Mouse (Mus musculus): ENCODE measurements around the gene Blvra. TPM values are rescaled to one million over a fixed set of nuclear protein-coding genes. Genes with fewer than 3 reads are reported as not detected.

Blvra gene
- polyA plus RNA-seq, 2 experiments: 24.6 to 51.4 TPM

- H3K9ac ChIP-seq (ENCODE audit: low read depth, low read length, severe bottlenecking): no peak overlapping the region
- no peak overlapping the region for H3K4me2 ChIP-seq (replicated peaks; ENCODE audit: low read depth, low read length, severe bottlenecking)
- TF ChIP-seq POLR2A (IDR thresholded peaks at IDR 0.05; ENCODE audit: borderline replicate concordance, extremely low read depth, insufficient read depth, insufficient read length): no peak
- no peaks in the 10 kb centered on the region for H3K9me3 ChIP-seq (ENCODE audit: control insufficient read depth, low read length)
- ATAC-seq (ENCODE audit: low FRiP score, low read depth) (no peak), DNase-seq (ENCODE audit: low spot score) (no peak)
- no peak overlapping the region for H3K27ac ChIP-seq (replicated peaks; ENCODE audit: low read depth, low read length)
- no peak overlapping the region for H3K4me3 ChIP-seq (replicated peaks; ENCODE audit: low read length)
- H3K27me3 ChIP-seq (ENCODE audit: control insufficient read depth, insufficient read depth, low read length): no peaks in the 10 kb centered on the region
- WGBS: 98% methylated on average over 7 of the region's 7 CpGs
- H3K4me1 ChIP-seq (ENCODE audit: control insufficient read depth, insufficient read depth, low read length): peaks cover 15% of the 10 kb centered on the region
- peaks cover 16% of the 10 kb centered on the region; the same call in 1 of the 2 replicates for H3K36me3 ChIP-seq (ENCODE audit: control insufficient read depth, insufficient read depth, low read length)
Observed at GRCm38 (mm10) chr2:127140011-127140410, 69.5 kb downstream of the Blvra start.

- no peak overlapping the region for H3K27ac ChIP-seq (replicated peaks; ENCODE audit: low read depth, low read length)
- DNase-seq (ENCODE audit: low spot score): no peak
- ATAC-seq (ENCODE audit: low FRiP score, low read depth): no peak
- no peak for TF ChIP-seq POLR2A (IDR thresholded peaks at IDR 0.05; ENCODE audit: borderline replicate concordance, extremely low read depth, insufficient read depth, insufficient read length)
- H3K27me3 ChIP-seq (ENCODE audit: control insufficient read depth, insufficient read depth, low read length): no peaks in the 10 kb centered on the region
- WGBS: 84% methylated on average over 10 of the region's 10 CpGs
- peaks cover 16% of the 10 kb centered on the region; the same call in 1 of the 2 replicates for H3K36me3 ChIP-seq (ENCODE audit: control insufficient read depth, insufficient read depth, low read length)
- H3K9ac ChIP-seq (ENCODE audit: low read depth, low read length, severe bottlenecking): no peak overlapping the region
- peaks cover 10% of the 10 kb centered on the region for H3K4me1 ChIP-seq (ENCODE audit: control insufficient read depth, insufficient read depth, low read length)
- no peaks in the 10 kb centered on the region for H3K9me3 ChIP-seq (ENCODE audit: control insufficient read depth, low read length)
- H3K4me3 ChIP-seq (replicated peaks; ENCODE audit: low read length): peak overlapping the region; percentile 54; the same call in 1 of the 2 replicates
- peak overlapping the region; percentile 59 for H3K4me2 ChIP-seq (replicated peaks; ENCODE audit: low read depth, low read length, severe bottlenecking)
Observed at GRCm38 (mm10) chr2:127142031-127142430, 71.6 kb downstream of the Blvra start.

- H3K4me2 ChIP-seq (replicated peaks; ENCODE audit: low read depth, low read length, severe bottlenecking): peak overlapping the region; percentile 59
- peak overlapping the region; percentile 62 for H3K9ac ChIP-seq (ENCODE audit: low read depth, low read length, severe bottlenecking)
- H3K4me1 ChIP-seq (ENCODE audit: control insufficient read depth, insufficient read depth, low read length): peaks cover 6% of the 10 kb centered on the region
- 15% methylated on average over 6 of the region's 6 CpGs for WGBS
- no peak for ATAC-seq (ENCODE audit: low FRiP score, low read depth)
- H3K27ac ChIP-seq (replicated peaks; ENCODE audit: low read depth, low read length): no peak overlapping the region
- H3K9me3 ChIP-seq (ENCODE audit: control insufficient read depth, low read length): no peaks in the 10 kb centered on the region
- H3K4me3 ChIP-seq (replicated peaks; ENCODE audit: low read length): peak overlapping the region; percentile 54
- no peak for DNase-seq (ENCODE audit: low spot score)
- no peaks in the 10 kb centered on the region for H3K27me3 ChIP-seq (ENCODE audit: control insufficient read depth, insufficient read depth, low read length)
- TF ChIP-seq POLR2A (IDR thresholded peaks at IDR 0.05; ENCODE audit: borderline replicate concordance, extremely low read depth, insufficient read depth, insufficient read length): no peak
- peaks cover 16% of the 10 kb centered on the region; the same call in 1 of the 2 replicates for H3K36me3 ChIP-seq (ENCODE audit: control insufficient read depth, insufficient read depth, low read length)
Observed at GRCm38 (mm10) chr2:127142577-127143157, 72.2 kb downstream of the Blvra start.

- H3K4me3 ChIP-seq (replicated peaks; ENCODE audit: low read length): peak within 1 kb of the TSS; percentile 54
- peaks cover 6% of the 10 kb centered on the region for H3K4me1 ChIP-seq (ENCODE audit: control insufficient read depth, insufficient read depth, low read length)
- peaks cover 16% of the 10 kb centered on the region; the same call in 1 of the 2 replicates for H3K36me3 ChIP-seq (ENCODE audit: control insufficient read depth, insufficient read depth, low read length)
- H3K9me3 ChIP-seq (ENCODE audit: control insufficient read depth, low read length): no peaks in the 10 kb centered on the region
- TF ChIP-seq POLR2A (IDR thresholded peaks at IDR 0.05; ENCODE audit: borderline replicate concordance, extremely low read depth, insufficient read depth, insufficient read length): 0 out of 2 replicates have a peak, but pooled peaks have one; percentile 50
- no peak within 1 kb of the TSS for H3K27ac ChIP-seq (replicated peaks; ENCODE audit: low read depth, low read length)
- peak within 1 kb of the TSS; percentile 59 for H3K4me2 ChIP-seq (replicated peaks; ENCODE audit: low read depth, low read length, severe bottlenecking)
- 4% methylated on average over 31 of the region's 31 CpGs for WGBS
- peak; percentile 86 for ATAC-seq (ENCODE audit: low FRiP score, low read depth)
- no peaks in the 10 kb centered on the region for H3K27me3 ChIP-seq (ENCODE audit: control insufficient read depth, insufficient read depth, low read length)
- peak; percentile 65 for DNase-seq (ENCODE audit: low spot score)
- H3K9ac ChIP-seq (ENCODE audit: low read depth, low read length, severe bottlenecking): peak within 1 kb of the TSS; percentile 62
Observed at GRCm38 (mm10) chr2:127143158-127144063, 72.9 kb downstream of the Blvra start, which contains the start of gene Itpripl1. TSS of gene Itpripl1 (minus strand) at chr2:127143442.

- WGBS: 75% methylated on average over 3 of the region's 3 CpGs
Observed at GRCm38 (mm10) chr2:127145699-127146098, 75.2 kb downstream of the Blvra start.

More at GRCm38 (mm10) chr2:127145699-127146098, 75.2 kb downstream of the Blvra start:
- H3K9me3 ChIP-seq (ENCODE audit: control insufficient read depth, low read length): no peaks in the 10 kb centered on the region
- no peak for TF ChIP-seq POLR2A (IDR thresholded peaks at IDR 0.05; ENCODE audit: borderline replicate concordance, extremely low read depth, insufficient read depth, insufficient read length)
- H3K36me3 ChIP-seq (ENCODE audit: control insufficient read depth, insufficient read depth, low read length): peaks cover 8% of the 10 kb centered on the region; the same call in 1 of the 2 replicates
- H3K9ac ChIP-seq (ENCODE audit: low read depth, low read length, severe bottlenecking): no peak overlapping the region
- H3K27me3 ChIP-seq (ENCODE audit: control insufficient read depth, insufficient read depth, low read length): no peaks in the 10 kb centered on the region
- peaks cover 6% of the 10 kb centered on the region for H3K4me1 ChIP-seq (ENCODE audit: control insufficient read depth, insufficient read depth, low read length)
- ATAC-seq (ENCODE audit: low FRiP score, low read depth) (no peak), DNase-seq (ENCODE audit: low spot score) (no peak)
- H3K4me3 ChIP-seq (replicated peaks; ENCODE audit: low read length): no peak overlapping the region
- H3K4me2 ChIP-seq (replicated peaks; ENCODE audit: low read depth, low read length, severe bottlenecking): no peak overlapping the region
- H3K27ac ChIP-seq (replicated peaks; ENCODE audit: low read depth, low read length): no peak overlapping the region

Small RNA genes within 50 kb of the gene (microRNA-seq; reads per million reads assigned to microRNA genes)
- not detected for gene Gm24081

Other genes with a start within 250 kb of the Blvra start
- 41.8 and 44.3 TPM in 2 replicates for gene Trpm7, start 194.4 kb upstream of the Blvra start, polyA plus RNA-seq (2012; rRNA removed)
- gene Trpm7, start 194.4 kb upstream of the Blvra start, polyA plus RNA-seq (2014; fragmentation: Nextera tagmentation; extraction: Ambion mirVana): 43.6 and 49.7 TPM in 2 replicates
- gene Sppl2a, start 137.4 kb upstream of the Blvra start, polyA plus RNA-seq (2012; rRNA removed): 35.9 and 42.1 TPM in 2 replicates
- 63.3 and 65.4 TPM in 2 replicates for gene Sppl2a, start 137.4 kb upstream of the Blvra start, polyA plus RNA-seq (2014; fragmentation: Nextera tagmentation; extraction: Ambion mirVana)
- 10.6 and 12.1 TPM in 2 replicates for gene Ap4e1, start 61.9 kb upstream of the Blvra start, polyA plus RNA-seq (2012; rRNA removed)
- gene Ap4e1, start 61.9 kb upstream of the Blvra start, polyA plus RNA-seq (2014; fragmentation: Nextera tagmentation; extraction: Ambion mirVana): 8.9 and 9.5 TPM in 2 replicates
- gene Ncaph, start 63.3 kb downstream of the Blvra start, polyA plus RNA-seq (2012; rRNA removed): 42.0 and 59.1 TPM in 2 replicates
- gene Ncaph, start 63.3 kb downstream of the Blvra start, polyA plus RNA-seq (2014; fragmentation: Nextera tagmentation; extraction: Ambion mirVana): 65.0 and 69.0 TPM in 2 replicates
- gene Itpripl1, start 72.8 kb downstream of the Blvra start, polyA plus RNA-seq (2012; rRNA removed): 10.1 and 11.5 TPM in 2 replicates
- gene Itpripl1, start 72.8 kb downstream of the Blvra start, polyA plus RNA-seq (2014; fragmentation: Nextera tagmentation; extraction: Ambion mirVana): 20.9 and 22.4 TPM in 2 replicates
- 1.1 and 2.4 TPM in 2 replicates for gene 1810024B03Rik, start 137.6 kb downstream of the Blvra start, polyA plus RNA-seq (2012; rRNA removed)
- gene 1810024B03Rik, start 137.6 kb downstream of the Blvra start, polyA plus RNA-seq (2014; fragmentation: Nextera tagmentation; extraction: Ambion mirVana): 1.6 and 1.7 TPM in 2 replicates
- gene Snrnp200, start 137.7 kb downstream of the Blvra start, polyA plus RNA-seq (2012; rRNA removed): 75.0 and 75.7 TPM in 2 replicates
- 69.4 and 75.4 TPM in 2 replicates for gene Snrnp200, start 137.7 kb downstream of the Blvra start, polyA plus RNA-seq (2014; fragmentation: Nextera tagmentation; extraction: Ambion mirVana)
- 62.0 and 64.8 TPM in 2 replicates for gene Ciao1, start 177.2 kb downstream of the Blvra start, polyA plus RNA-seq (2012; rRNA removed)
- 63.1 and 64.2 TPM in 2 replicates for gene Ciao1, start 177.2 kb downstream of the Blvra start, polyA plus RNA-seq (2014; fragmentation: Nextera tagmentation; extraction: Ambion mirVana)
- gene Tmem127, start 177.2 kb downstream of the Blvra start, polyA plus RNA-seq (2012; rRNA removed): 36.2 and 51.2 TPM in 2 replicates
- gene Tmem127, start 177.2 kb downstream of the Blvra start, polyA plus RNA-seq (2014; fragmentation: Nextera tagmentation; extraction: Ambion mirVana): 22.7 and 26.6 TPM in 2 replicates
- 60.8 and 63.7 TPM in 2 replicates for gene Stard7, start 199.6 kb downstream of the Blvra start, polyA plus RNA-seq (2012; rRNA removed)
- gene Stard7, start 199.6 kb downstream of the Blvra start, polyA plus RNA-seq (2014; fragmentation: Nextera tagmentation; extraction: Ambion mirVana): 79.0 and 80.8 TPM in 2 replicates

All from limb, embryonic 14.5 days (tissue).